Mouse (Mus musculus) left cerebral cortex, postnatal 25 days (tissue): Measurements from ENCODE around the gene Dcps. TPM values are rescaled to one million over a fixed set of nuclear protein-coding genes. Genes with fewer than 3 reads are reported as not detected.

Experiments used
- total RNA-seq, 2 experiments: library from RNA; stranded (reverse); gene quantifications; 2 replicates each; pipeline ENCODE4 v1.2.3; 2021

Dcps gene
- total RNA-seq, 2 experiments from 2014 or later, result 17.0 to 17.9 TPM

Other genes with a start within 250 kb of the Dcps start
- gene St3gal4, start 56.8 kb downstream of the Dcps start, total RNA-seq, result 10 to 100 TPM; 22.7 to 31.3 TPM
- gene Srpr, start 24.1 kb upstream of the Dcps start, total RNA-seq, result 10 to 100 TPM; 65.3 to 68.5 TPM
- 1 to 10 TPM; 1.2 to 1.7 TPM for gene Tirap, start 24.2 kb upstream of the Dcps start, total RNA-seq
- gene Foxred1, start 35.0 kb upstream of the Dcps start, total RNA-seq, result 10 to 100 TPM; 35.0 to 42.5 TPM
- 10 to 100 TPM; 23.5 to 25.2 TPM for gene Fam118b, start 91.7 kb upstream of the Dcps start, total RNA-seq
- 1 to 10 TPM; 8.4 to 9.2 TPM for gene Rpusd4, start 91.8 kb upstream of the Dcps start, total RNA-seq
- 1 to 10 TPM; 7.4 to 7.7 TPM for gene Cdon, start 245.1 kb upstream of the Dcps start, total RNA-seq